Mouse (Mus musculus) kidney, embryonic 14.5 days (tissue): ENCODE data around the gene E130311K13Rik. TPM values are rescaled to one million over a fixed set of nuclear protein-coding genes. Genes with fewer than 3 reads are reported as not detected.
A peak's percentile ranks its signal among the peaks of the same experiment; 100 is the strongest.

ENCODE experiments used
- ATAC-seq: fragments of 200-750 bp; cut with Nextera tagmentation; 2 replicates; pipeline ENCODE4 v1.8.0; 2017; ENCODE audit warnings: moderate number of reproducible peaks, mild to moderate bottlenecking, moderate TSS enrichment, moderate library complexity; ENCODE audit not compliant: low FRiP score, low TSS enrichment
- H3K27ac ChIP-seq: fragments of 300-500 bp; sonication (generic); 2 replicates; pipeline ENCODE4 v1.5.1; 2014; ENCODE audit warnings: low read depth, mild to moderate bottlenecking, low read length, moderate library complexity, mixed read lengths
- H3K27me3 ChIP-seq: fragments of 300-500 bp; sonication (generic); 2 replicates; pipeline ENCODE4 v1.6.1; 2014; ENCODE audit warnings: mild to moderate bottlenecking, low read length; ENCODE audit not compliant: control insufficient read depth, insufficient read depth
- H3K36me3 ChIP-seq: fragments of 300-500 bp; sonication (generic); 2 replicates; pipeline ENCODE4 v1.6.1; 2014; ENCODE audit warnings: low read length, mixed read lengths; ENCODE audit not compliant: control insufficient read depth, insufficient read depth
- H3K4me1 ChIP-seq: fragments of 300-500 bp; sonication (generic); 2 replicates; pipeline ENCODE4 v1.6.1; 2014; ENCODE audit warnings: low read length, mixed read lengths; ENCODE audit not compliant: control insufficient read depth, insufficient read depth
- H3K4me2 ChIP-seq: fragments of 300-500 bp; sonication (generic); replicated peaks from 2 replicates; pipeline ENCODE4 v1.6.1; 2014; ENCODE audit warnings: low read depth, mild to moderate bottlenecking, low read length
- H3K4me3 ChIP-seq: fragments of 300-500 bp; sonication (generic); 2 replicates; pipeline ENCODE4 v1.5.1; 2014; ENCODE audit warnings: mild to moderate bottlenecking, low read length
- H3K9ac ChIP-seq: fragments of 300-500 bp; sonication (generic); 2 replicates; pipeline ENCODE4 v1.6.1; 2014; ENCODE audit warnings: low read depth, mild to moderate bottlenecking, low read length, moderate library complexity
- H3K9me3 ChIP-seq: fragments of 300-500 bp; sonication (generic); 2 replicates; pipeline ENCODE4 v1.6.1; 2016; ENCODE audit warnings: low read length; ENCODE audit not compliant: control insufficient read depth
- WGBS: fragments of 180-500 bp; shearing (Covaris S2); extraction: QIAGEN DNeasy Blood & Tissue Kit; methylation state at CpG from one replicate; pipeline ENCODE4 v1.1.7; 2014; 5-methylcytosine and 5-hydroxymethylcytosine counted together
- polyA plus RNA-seq: library from polyadenylated mRNA; unstranded; fragments of >200 nt; fragmentation: Nextera tagmentation; extraction: Ambion mirVana; gene quantifications from 2 replicates; pipeline ENCODE4 v1.2.1, GENCODE M21; 2014

E130311K13Rik gene
- polyA plus RNA-seq, 1 experiment from 2014 or later = 5.7 TPM

DNA sequence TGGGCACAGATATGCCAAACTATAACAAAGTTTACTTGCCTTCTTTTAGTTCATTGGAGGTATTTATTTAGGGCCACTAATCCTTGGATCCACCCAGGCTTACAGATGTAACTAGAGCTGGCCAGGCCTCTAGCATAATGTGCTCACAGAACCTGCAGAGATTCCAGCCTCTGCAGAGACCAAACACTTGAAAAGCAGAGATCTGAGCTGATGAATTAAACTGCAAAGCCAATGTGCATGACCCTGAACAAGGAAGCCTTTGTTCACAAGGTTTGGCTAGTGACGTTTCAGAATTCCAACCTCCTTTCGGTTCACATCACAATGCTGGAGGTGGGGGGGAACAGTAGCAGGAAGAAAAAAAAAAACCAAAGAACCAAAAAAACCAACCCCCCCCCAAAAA lies 58.0 kb downstream of the E130311K13Rik start:
- Histone ChIP-seq H3K9me3 (no peaks in the 10 kb centered on the region), H3K4me1 (no peaks in the 10 kb centered on the region), H3K9ac (no peak overlapping the region), H3K27ac (no peak overlapping the region; the same call in 1 of the 2 replicates), H3K36me3 (no peaks in the 10 kb centered on the region), H3K27me3 (no peaks in the 10 kb centered on the region), H3K4me3 (no peak overlapping the region), H3K4me2 (no peak overlapping the region)
- peak; percentile 80 for ATAC-seq
- 30% methylated on average over 2 of the region's 2 CpGs for WGBS

DNA sequence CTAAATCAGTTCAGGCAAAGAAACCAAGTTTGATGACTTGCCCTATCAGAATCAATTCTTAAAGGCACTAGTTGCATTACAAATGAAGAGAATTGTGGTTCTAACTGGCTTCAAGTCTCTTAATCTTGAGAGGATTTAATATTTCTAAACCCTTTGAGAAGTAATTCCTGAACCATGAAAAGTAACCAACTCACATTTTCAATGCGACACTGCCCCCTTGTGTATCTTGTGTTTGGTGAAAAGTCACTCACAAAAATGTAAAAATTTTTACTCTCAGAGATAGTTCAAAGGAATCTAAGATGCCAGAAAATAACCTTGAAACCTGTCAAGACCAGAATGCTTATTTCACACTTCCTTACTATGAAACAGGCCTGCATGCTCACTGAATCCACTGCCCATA lies 61.0 kb downstream of the E130311K13Rik start:
- Histone ChIP-seq H3K9me3 (no peaks in the 10 kb centered on the region), H3K27me3 (no peaks in the 10 kb centered on the region), H3K4me2 (no peak overlapping the region), H3K36me3 (no peaks in the 10 kb centered on the region), H3K4me1 (no peaks in the 10 kb centered on the region), H3K9ac (no peak overlapping the region), H3K4me3 (no peak overlapping the region), H3K27ac (no peak overlapping the region)
- WGBS = 60% methylated on average over 1 of the region's 1 CpGs
- no peak for ATAC-seq

DNA sequence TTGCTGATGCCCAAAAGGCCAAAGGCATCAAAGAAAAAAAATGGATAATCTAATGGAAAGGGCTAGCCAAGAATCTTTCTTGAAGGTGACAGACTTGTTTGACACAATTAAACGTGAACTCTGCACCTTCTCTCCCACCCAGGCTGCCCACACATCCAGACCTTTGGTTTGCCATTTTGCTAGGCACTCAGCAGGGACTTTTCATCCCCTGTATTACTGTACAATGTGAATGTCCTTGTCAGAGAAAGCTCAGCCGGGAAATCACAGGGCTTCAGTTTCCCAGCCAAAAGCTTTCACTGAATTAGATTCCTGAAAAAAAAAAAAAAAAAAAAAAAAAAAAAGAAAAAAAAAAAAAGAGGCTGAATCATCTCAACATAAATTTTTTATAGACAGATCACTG lies 64.2 kb downstream of the E130311K13Rik start:
- Histone ChIP-seq H3K4me1 (no peaks in the 10 kb centered on the region), H3K9me3 (no peaks in the 10 kb centered on the region), H3K4me2 (no peak overlapping the region), H3K4me3 (no peak overlapping the region), H3K27ac (no peak overlapping the region), H3K36me3 (no peaks in the 10 kb centered on the region), H3K9ac (no peak overlapping the region), H3K27me3 (no peaks in the 10 kb centered on the region)
- 70% methylated on average over 2 of the region's 2 CpGs for WGBS
- no peak for ATAC-seq

Other genes with a start within 250 kb of the E130311K13Rik start
- gene Plch1, start 30.0 kb downstream of the E130311K13Rik start, polyA plus RNA-seq = 11.2 and 20.4 TPM in 2 replicates
- 14.3 and 22.1 TPM in 2 replicates for gene Slc33a1, start 35.3 kb upstream of the E130311K13Rik start, polyA plus RNA-seq
- 45.3 and 62.6 TPM in 2 replicates for gene Gmps, start 46.6 kb upstream of the E130311K13Rik start, polyA plus RNA-seq
- 0.03 and 0.11 TPM in 2 replicates for gene Vmn2r1, start 152.1 kb upstream of the E130311K13Rik start, polyA plus RNA-seq
- gene Vmn2r2, start 212.5 kb upstream of the E130311K13Rik start, polyA plus RNA-seq = not detected in 2 replicates